Mouse (Mus musculus) layer of hippocampus, adult 9-11 months (tissue): ENCODE results near the gene Mxi1.

Source experiments
- DNase-seq: peaks from one replicate; pipeline ENCODE4 v3.0.0; 2022

The Mxi1 gene

GRCm38 (mm10) chr19:53310348-53310747 is at the start of gene Mxi1:
Mxi1 (plus strand) TSS chr19:53310518.
- peak; percentile 85 for DNase-seq

- no peak for DNase-seq
These were observed 49.5 kb upstream of the Mxi1 start for GRCm38 (mm10) chr19:53260828-53261227.

- no peak for DNase-seq
These were observed 48.3 kb upstream of the Mxi1 start for GRCm38 (mm10) chr19:53262061-53262460.

GRCm38 (mm10) chr19:53263859-53264733 is 46.2 kb upstream of the Mxi1 start:
- no peak for DNase-seq

GRCm38 (mm10) chr19:53264821-53265727 is 45.2 kb upstream of the Mxi1 start:
- DNase-seq: no peak

- DNase-seq: no peak
These were observed 43.0 kb upstream of the Mxi1 start for GRCm38 (mm10) chr19:53267305-53267704.

- peak; percentile 58 for DNase-seq
These were observed 37.1 kb upstream of the Mxi1 start for GRCm38 (mm10) chr19:53273055-53273722.

- peak; percentile 31 for DNase-seq
These were observed 36.4 kb upstream of the Mxi1 start for GRCm38 (mm10) chr19:53273781-53274428.

- no peak for DNase-seq
These were observed 35.1 kb upstream of the Mxi1 start for GRCm38 (mm10) chr19:53275204-53275603.

- DNase-seq: no peak
These were observed 33.2 kb upstream of the Mxi1 start for GRCm38 (mm10) chr19:53276902-53277707.

GRCm38 (mm10) chr19:53278491-53279415 is 31.6 kb upstream of the Mxi1 start:
- no peak for DNase-seq

- DNase-seq: no peak
These were observed 30.1 kb upstream of the Mxi1 start for GRCm38 (mm10) chr19:53280254-53280653.

GRCm38 (mm10) chr19:53282571-53282970 is 27.7 kb upstream of the Mxi1 start:
- peak; percentile 59 for DNase-seq

- DNase-seq: no peak
These were observed 26.6 kb upstream of the Mxi1 start for GRCm38 (mm10) chr19:53283742-53284141.

GRCm38 (mm10) chr19:53284268-53285208 is 25.8 kb upstream of the Mxi1 start:
- no peak for DNase-seq

GRCm38 (mm10) chr19:53296331-53297254 is 13.7 kb upstream of the Mxi1 start:
- DNase-seq: no peak

- DNase-seq: no peak
These were observed 11.0 kb upstream of the Mxi1 start for GRCm38 (mm10) chr19:53299156-53299828.

- DNase-seq: no peak
These were observed 10.5 kb upstream of the Mxi1 start for GRCm38 (mm10) chr19:53299829-53300181.
